Mouse (Mus musculus) E14TG2a.4 (cell line): Measurements from ENCODE around the gene Gm20517.
"Not testable (repeated sequence)": the region's sequence is repeated elsewhere in the genome, so short reads cannot be mapped to it uniquely, and the experiment has no call there.

Experiments used
- H3K27me3 ChIP-seq: 2 replicates; pipeline ENCODE4 v1.6.1; 2014; ENCODE audit warnings: low read length, control low read depth; ENCODE audit not compliant: insufficient read depth
- H3K36me3 ChIP-seq: 2 replicates; pipeline ENCODE4 v1.6.1; 2014; ENCODE audit warnings: low read length, control low read depth; ENCODE audit not compliant: insufficient read depth
- H3K4me1 ChIP-seq: replicated peaks from 2 replicates; pipeline ENCODE4 v1.6.1; 2014; ENCODE audit warnings: low read depth, low read length, control low read depth
- H3K4me3 ChIP-seq: replicated peaks from 2 replicates; pipeline ENCODE4 v1.5.1; 2014; ENCODE audit warnings: mild to moderate bottlenecking, low read length
- H3K9me3 ChIP-seq: 2 replicates; pipeline ENCODE4 v1.6.1; 2014; ENCODE audit warnings: low read length, control low read depth
- CTCF ChIP-seq: conservative IDR thresholded peaks from 2 replicates; pipeline ENCODE4 v1.5.1; 2014; ENCODE audit warnings: low read length
- NANOG ChIP-seq: IDR thresholded peaks from 2 replicates; pipeline ENCODE4 v1.6.1; 2014; ENCODE audit warnings: borderline replicate concordance, low read length, mixed read lengths
- POU5F1 ChIP-seq: IDR thresholded peaks from 2 replicates; pipeline ENCODE4 v1.6.1; 2014; ENCODE audit warnings: low read length, borderline replicate concordance

The Gm20517 gene

DNA sequence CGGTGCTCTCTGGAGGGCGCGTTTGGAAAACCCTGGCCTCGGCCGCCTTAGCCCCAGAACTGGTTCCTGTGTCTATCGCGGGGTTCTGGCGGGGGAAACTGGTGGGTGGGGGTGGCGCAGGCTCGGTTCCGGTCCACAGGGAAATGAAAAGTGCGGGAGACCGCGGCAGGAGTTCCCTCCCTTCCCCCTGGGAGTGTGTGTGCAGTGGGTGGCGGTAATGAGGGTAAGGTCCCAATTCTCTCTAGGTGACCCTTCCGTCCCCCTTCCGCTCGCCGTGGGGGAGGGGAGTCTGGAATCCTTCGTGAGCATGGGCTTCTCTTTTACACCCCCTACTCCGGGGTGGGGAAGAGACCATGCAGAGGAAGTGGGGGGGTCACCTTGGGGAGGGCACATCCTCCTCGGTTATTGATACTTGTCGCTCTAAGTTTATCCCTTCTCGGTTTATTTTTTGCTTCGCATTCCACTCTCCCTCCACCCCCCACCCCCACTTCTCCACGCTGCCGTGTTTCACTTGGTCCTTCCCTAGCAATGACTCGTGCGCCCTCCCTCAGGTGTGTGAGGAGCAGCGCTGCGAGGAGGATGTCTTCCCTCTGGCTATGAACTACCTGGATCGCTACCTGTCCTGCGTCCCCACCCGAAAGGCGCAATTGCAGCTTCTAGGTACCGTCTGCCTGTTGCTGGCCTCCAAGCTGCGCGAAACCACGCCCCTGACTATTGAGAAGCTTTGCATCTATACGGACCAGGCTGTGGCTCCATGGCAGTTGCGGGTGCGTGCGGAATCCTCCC is 17.0 kb upstream of the Gm20517 start:
- TF ChIP-seq POU5F1 (no peak), CTCF (no peak), NANOG (no peak)
- Histone ChIP-seq H3K36me3 (peaks cover 34% of the 10 kb centered on the region), H3K27me3 (no peaks in the 10 kb centered on the region), H3K9me3 (no peaks in the 10 kb centered on the region), H3K4me1 (peaks cover 76% of the 10 kb centered on the region), H3K4me3 (peak overlapping the region; percentile 92)

DNA sequence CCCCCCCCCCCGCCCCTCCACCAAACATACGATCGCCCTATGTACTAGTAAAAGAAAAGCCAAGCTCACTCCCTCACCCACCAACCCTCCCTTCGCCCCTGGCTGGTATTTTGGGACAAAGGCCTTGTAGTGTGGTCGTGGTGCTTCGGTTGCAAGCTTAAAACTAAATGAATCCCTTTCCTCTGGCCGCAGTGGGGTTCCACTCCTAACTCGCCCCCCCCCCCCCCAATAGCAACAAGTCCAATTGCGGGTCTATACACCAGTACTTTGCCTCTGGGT is 16.5 kb upstream of the Gm20517 start:
- TF ChIP-seq POU5F1 (no peak), NANOG (no peak), CTCF (no peak)
- Histone ChIP-seq H3K4me1 (peaks cover 76% of the 10 kb centered on the region), H3K4me3 (peak overlapping the region; percentile 92), H3K36me3 (peaks cover 39% of the 10 kb centered on the region), H3K27me3 (no peaks in the 10 kb centered on the region), H3K9me3 (no peaks in the 10 kb centered on the region)

DNA sequence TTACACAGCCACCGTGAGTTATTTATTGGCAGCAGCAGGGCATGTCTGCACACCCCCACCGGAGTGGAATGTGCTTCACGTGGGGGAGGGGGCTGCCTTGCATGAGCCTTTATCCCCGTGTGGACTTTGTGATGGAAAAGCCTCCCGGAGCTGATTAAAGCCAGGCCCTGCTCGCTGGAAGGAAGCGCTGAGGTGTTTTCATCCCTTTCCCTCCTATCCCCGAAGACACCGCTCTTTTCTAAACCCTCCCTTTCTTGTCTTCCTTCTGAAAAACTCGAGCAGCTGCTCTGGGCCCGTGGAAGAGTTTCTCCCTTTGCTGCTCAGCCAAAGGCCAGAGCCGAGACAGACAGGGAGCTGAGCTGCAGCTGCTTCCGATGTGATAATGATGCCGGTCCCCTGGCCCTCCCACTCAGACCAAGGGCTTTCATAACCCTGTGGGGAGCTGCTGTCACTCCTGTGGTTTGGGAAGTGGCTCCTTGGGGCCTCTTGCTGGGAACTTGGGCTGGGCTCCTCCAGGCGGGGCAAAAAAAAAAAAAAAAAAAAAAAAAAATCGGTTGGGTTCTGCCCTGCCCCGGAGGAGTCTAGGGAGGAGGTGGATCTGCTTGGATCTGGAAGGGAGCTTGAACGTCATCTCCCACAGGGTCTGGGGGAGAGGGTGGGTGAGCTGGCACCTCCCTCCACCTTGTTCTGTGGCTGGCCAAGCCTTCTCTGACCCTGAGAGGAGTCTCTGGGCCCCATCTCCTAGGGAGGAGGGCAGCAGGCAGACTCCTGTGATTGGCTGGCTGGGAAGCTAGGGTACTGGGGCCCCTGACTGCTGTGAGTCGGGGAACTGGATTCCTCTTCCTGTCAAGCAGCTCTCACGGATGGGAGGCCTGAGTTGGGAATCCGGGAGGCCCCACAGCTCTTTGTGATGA is 15.9 kb upstream of the Gm20517 start:
- Histone ChIP-seq H3K4me1 (peaks cover 80% of the 10 kb centered on the region), H3K27me3 (no peaks in the 10 kb centered on the region), H3K36me3 (peaks cover 45% of the 10 kb centered on the region), H3K9me3 (no peaks in the 10 kb centered on the region), H3K4me3 (peak overlapping the region; percentile 92)
- TF ChIP-seq POU5F1: no peak
- no peak for TF ChIP-seq CTCF
- no peak for TF ChIP-seq NANOG

DNA sequence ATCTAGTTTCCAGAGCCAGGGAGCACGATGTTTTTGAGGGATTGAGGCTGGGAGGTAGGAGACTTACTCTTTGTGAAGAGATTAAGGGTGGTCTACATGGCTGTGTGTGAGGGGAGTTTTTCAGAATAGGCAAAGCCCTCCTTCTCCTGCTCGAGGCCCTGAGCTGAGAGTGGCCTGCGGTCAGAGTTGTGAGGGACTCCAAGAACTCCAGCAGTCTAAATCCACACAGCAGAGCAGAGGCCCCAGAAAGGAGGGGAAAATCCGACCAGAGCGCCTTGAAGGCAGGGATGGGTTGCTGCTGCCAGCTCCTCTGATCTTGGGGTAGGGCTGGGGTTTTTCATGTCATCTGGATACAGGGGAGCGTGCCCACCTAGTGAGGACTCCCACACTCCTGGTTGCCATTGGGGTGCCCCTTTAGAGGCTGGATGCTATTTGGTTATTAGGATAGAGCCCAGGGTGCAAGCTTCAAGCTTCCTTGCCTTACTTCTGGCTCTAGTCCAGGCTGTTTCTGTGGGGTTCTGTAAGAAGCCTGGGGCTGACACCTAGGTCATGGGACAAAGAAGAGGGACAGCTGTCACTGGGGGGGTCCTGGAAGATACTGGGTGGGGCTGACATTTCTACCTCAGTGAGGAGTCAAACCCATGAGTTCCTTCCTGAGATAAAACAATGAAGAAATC is 15.1 kb upstream of the Gm20517 start:
- Histone ChIP-seq H3K27me3 (no peaks in the 10 kb centered on the region), H3K9me3 (no peaks in the 10 kb centered on the region), H3K4me3 (peak overlapping the region; percentile 92), H3K36me3 (peaks cover 53% of the 10 kb centered on the region), H3K4me1 (peaks cover 88% of the 10 kb centered on the region)
- TF ChIP-seq NANOG (no peak), CTCF (no peak), POU5F1 (no peak)

DNA sequence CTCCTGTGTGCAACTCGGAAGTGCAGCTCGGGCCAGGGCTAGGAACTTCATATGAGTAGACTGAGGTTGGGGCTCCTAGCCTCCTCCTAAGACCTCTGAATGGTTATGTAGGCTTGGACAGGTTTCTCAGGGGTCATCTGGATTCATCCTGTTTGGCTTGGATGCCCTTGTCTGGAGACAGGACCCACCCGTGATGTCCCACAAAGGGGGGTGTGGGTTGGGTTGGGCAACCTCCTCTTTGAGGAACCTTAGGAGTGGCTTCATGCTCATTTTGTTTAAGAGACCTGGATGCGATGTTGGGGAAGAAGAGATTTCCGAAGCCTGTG is 14.6 kb upstream of the Gm20517 start:
- H3K9me3 ChIP-seq: no peaks in the 10 kb centered on the region
- peaks cover 58% of the 10 kb centered on the region for H3K36me3 ChIP-seq
- no peak for TF ChIP-seq POU5F1
- no peak for TF ChIP-seq CTCF
- H3K4me1 ChIP-seq: peaks cover 91% of the 10 kb centered on the region
- H3K27me3 ChIP-seq: no peaks in the 10 kb centered on the region
- H3K4me3 ChIP-seq: peak overlapping the region; percentile 92

DNA sequence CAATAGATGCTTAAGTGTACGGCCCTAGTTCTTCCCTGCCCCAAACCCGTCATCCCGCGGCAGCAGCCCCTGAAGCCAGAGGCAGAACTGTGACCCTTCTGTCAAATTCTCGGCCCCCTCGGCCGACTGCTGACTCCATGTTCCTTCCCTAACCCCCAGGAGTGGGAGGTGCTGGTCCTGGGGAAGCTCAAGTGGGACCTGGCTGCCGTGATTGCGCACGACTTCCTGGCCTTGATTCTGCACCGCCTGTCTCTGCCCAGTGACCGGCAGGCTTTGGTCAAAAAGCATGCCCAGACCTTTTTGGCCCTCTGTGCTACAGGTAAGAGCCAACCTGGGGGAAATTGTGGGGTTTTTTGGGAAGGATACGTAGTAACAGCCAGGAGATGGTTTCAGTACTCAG is 14.1 kb upstream of the Gm20517 start:
- TF ChIP-seq NANOG (no peak), POU5F1 (no peak), CTCF (no peak)
- H3K27me3 ChIP-seq: no peaks in the 10 kb centered on the region
- peak overlapping the region; percentile 92 for H3K4me3 ChIP-seq
- H3K36me3 ChIP-seq: peaks cover 63% of the 10 kb centered on the region
- no peaks in the 10 kb centered on the region for H3K9me3 ChIP-seq
- peaks cover 91% of the 10 kb centered on the region for H3K4me1 ChIP-seq

DNA sequence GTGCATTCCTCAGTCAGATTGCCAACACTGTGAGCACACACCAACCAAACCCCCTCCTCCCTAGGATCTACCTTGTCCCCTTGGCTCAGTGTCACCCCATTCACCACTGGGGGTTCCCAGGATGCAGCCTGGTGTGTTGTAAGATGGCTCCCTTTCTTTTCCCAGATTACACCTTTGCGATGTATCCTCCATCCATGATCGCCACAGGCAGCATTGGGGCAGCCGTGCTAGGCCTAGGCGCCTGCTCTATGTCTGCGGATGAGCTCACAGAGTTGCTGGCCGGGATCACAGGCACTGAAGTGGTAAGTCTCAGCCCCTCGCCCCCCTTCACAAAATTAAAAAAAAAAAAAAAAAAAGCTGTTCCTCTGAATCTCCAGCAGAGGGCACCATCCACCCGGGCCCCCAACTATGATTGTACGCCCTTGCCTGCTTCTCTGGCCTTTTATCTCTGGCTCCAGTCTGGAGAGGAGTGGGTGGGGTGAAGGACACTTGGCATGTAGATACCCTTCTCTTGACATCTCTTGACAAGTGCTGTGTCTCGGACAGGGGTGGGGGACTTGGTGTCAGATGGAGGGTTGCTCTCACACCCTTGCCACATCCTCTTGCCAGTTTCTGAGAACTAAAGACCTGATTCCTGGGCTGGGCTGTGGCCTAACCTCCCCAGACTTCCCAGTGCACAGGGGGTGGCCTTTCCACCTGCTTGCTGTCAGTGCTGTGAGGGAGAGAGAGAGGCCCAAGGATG is 13.4 kb upstream of the Gm20517 start:
- Histone ChIP-seq H3K27me3 (no peaks in the 10 kb centered on the region), H3K4me3 (peak overlapping the region; percentile 92), H3K9me3 (no peaks in the 10 kb centered on the region), H3K4me1 (peaks cover 90% of the 10 kb centered on the region), H3K36me3 (peaks cover 70% of the 10 kb centered on the region)
- TF ChIP-seq CTCF: peak; percentile 72
- no peak for TF ChIP-seq POU5F1
- TF ChIP-seq NANOG: no peak

DNA sequence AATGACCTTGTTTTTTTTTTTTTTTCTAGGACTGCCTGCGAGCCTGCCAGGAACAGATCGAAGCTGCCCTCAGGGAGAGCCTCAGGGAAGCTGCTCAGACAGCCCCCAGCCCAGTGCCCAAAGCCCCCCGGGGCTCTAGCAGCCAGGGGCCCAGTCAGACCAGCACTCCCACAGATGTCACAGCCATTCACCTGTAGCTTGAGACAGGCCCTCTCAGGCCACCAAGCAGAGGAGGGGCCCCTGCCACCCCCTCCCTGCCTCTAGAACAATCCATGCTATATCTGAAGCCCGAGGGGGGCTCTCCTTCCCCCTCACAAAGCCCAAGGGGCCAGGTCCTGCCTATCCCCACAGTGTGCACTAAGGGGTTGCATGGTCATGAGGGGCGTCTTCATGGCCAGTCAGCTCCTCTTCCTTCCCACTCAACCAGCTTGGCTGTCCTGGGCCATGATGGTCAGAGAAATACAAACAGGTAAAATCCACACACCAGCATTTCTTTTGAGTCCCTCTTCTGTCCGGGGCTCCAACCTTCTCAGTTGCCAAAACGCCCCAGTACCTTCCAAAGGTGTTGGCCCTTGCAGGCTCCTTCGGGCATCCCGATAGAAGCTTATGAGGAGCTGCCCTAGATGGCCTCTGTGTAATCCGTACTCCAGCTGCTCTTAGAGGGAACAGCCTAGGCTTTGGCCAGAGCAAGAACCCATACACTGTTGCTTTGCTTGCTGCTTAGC is 12.6 kb upstream of the Gm20517 start:
- not testable (repeated sequence) for H3K9me3 ChIP-seq, H3K27me3 ChIP-seq
- Histone ChIP-seq H3K4me1 (peaks cover 90% of the 10 kb centered on the region), H3K4me3 (peak overlapping the region; percentile 35; the same call in 1 of the 2 replicates), H3K36me3 (peaks cover 76% of the 10 kb centered on the region)
